Mouse (Mus musculus): ENCODE data around the gene Dtd1. TPM values are rescaled to one million over a fixed set of nuclear protein-coding genes. Genes with fewer than 3 reads are reported as not detected.
A peak's percentile ranks its signal among the peaks of the same experiment; 100 is the strongest.

Gene Dtd1
- total RNA-seq (2012; rRNA removed) (28.8 and 32.5 TPM in 2 replicates), polyA plus RNA-seq (2012; ENCODE audit: insufficient read depth in 1 of 2, insufficient read length in 2 of 2, low read depth in 1 of 2, low replicate concordance in 2 of 2, missing spikeins in 1 of 2) (10 to 100 TPM in 1 of 2 experiments, not detected in 1; 36.0 TPM)

DNA sequence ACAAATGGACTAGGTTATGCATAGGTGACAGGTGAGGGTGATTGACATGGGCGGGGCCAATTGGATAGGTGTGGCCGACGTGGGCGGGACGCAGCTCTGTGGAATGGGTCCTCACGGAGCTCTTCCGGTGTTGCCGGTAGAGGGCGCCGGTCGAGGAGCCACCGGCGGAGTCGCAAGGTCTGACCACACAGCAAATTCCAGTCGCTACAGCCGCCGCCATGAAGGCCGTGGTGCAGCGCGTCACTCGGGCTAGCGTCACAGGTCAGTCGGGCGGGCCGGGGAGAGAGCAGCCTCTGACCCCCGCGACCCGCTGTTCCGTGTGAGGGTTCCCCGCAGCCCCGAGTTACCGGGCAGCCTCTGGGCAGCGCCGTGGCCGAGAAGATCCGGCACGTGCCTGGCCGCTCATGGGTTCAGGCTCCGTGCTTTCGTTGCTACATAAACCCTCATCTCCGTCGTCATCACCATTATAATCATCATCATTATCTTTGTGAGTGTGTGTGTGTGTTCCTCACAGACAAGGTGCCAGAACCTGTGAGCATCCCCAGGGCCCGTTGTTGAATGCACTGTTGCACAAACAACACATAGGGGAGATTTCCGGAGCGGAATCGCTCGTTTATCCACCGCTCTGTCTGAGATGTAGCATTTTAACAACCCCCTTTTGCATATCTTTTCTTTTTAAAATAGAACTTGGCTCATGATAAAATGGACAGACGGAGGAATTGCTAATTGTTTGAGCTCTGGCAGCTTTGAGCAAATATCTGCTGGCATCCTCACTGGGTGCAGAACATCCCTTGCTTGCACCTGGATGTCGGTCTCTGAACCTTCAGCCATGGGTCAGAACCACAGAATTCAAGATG is at the start of gene Dtd1:
Dtd1 (plus strand) TSS at position 67 of the 857 bp plus-strand sequence.
- Histone ChIP-seq H3K4me3 (ENCODE audit: control insufficient read depth in 1 of 2, insufficient read depth in 1 of 2, low read depth in 2 of 2, low read length in 2 of 2) (peak within 1 kb of the TSS; percentile 94 to 95), H3K9me3 (replicated peaks; ENCODE audit: insufficient read depth, low read length) (no peaks in the 10 kb centered on the region), H3K9ac (ENCODE audit: control insufficient read depth, low read depth, low read length, poor library complexity, severe bottlenecking) (peak within 1 kb of the TSS; percentile 97), H3K27ac (ENCODE audit: control insufficient read depth, low read depth, low read length) (peak within 1 kb of the TSS; percentile 58), H3K4me1 (ENCODE audit: control insufficient read depth in 1 of 2, insufficient read depth in 2 of 2, low read length in 2 of 2) (peaks cover 0 to 3% of the 10 kb centered on the region in 2 experiments; a peak in 2 of 4 replicates), H3K79me2 (ENCODE audit: control insufficient read depth, insufficient read depth, low read length, poor library complexity) (peaks cover 1% of the 10 kb centered on the region; the same call in 1 of the 2 replicates), H3K27me3 (ENCODE audit: control insufficient read depth in 1 of 2, insufficient read depth in 2 of 2, low read length in 2 of 2) (no peaks in the 10 kb centered on the region), H3K36me3 (ENCODE audit: control insufficient read depth in 1 of 2, insufficient read depth in 2 of 2, low read length in 2 of 2) (peaks cover 0 to 5% of the 10 kb centered on the region in 2 experiments; a peak in 2 of 4 replicates)
- DNase-seq (ENCODE audit: low read depth, low spot score) = peak; percentile 91
- peak; percentile 80; the same call in 1 of the 2 replicates for TF ChIP-seq MXI1 (IDR thresholded peaks at IDR 0.05; ENCODE audit: low read depth, low read length)
- no peak for TF ChIP-seq ZC3H11A (IDR thresholded peaks at IDR 0.05; ENCODE audit: low read depth, low read length)
- peak; percentile 48 for TF ChIP-seq SIN3A (IDR thresholded peaks at IDR 0.05; ENCODE audit: low read length)
- no peak for TF ChIP-seq KAT2A (conservative IDR thresholded peaks at IDR 0.05; ENCODE audit: low read depth, low read length)
- peak; percentile 93 for TF ChIP-seq BHLHE40 (IDR thresholded peaks at IDR 0.05; ENCODE audit: borderline replicate concordance, low read depth, low read length)
- TF ChIP-seq POLR2A (IDR thresholded peaks at IDR 0.05; ENCODE audit: control insufficient read depth in 1 of 2, insufficient read depth in 1 of 2, low read depth in 1 of 2, low read length in 2 of 2, poor library complexity in 1 of 2) = peak; percentile 82 to 84
- peak; percentile 75 for TF ChIP-seq NELFE (IDR thresholded peaks at IDR 0.05; ENCODE audit: low read depth, low read length)
- peak; percentile 89 for TF ChIP-seq MYC (IDR thresholded peaks at IDR 0.05; ENCODE audit: low read depth, low read length)
- TF ChIP-seq ELF1 (IDR thresholded peaks at IDR 0.05; ENCODE audit: low read depth, low read length) = peak; percentile 75
- no peak for TF ChIP-seq ZKSCAN1 (IDR thresholded peaks at IDR 0.05; ENCODE audit: low read depth, low read length)
- TF ChIP-seq ZNF384 (IDR thresholded peaks at IDR 0.05; ENCODE audit: low read depth, low read length) = no peak
- peak; percentile 56 for TF ChIP-seq USF1 (IDR thresholded peaks at IDR 0.05; ENCODE audit: low read depth, low read length)
- no peak for TF ChIP-seq RCOR1 (IDR thresholded peaks at IDR 0.05; ENCODE audit: low read depth, low read length)
- TF ChIP-seq TAL1 (IDR thresholded peaks at IDR 0.05; ENCODE audit: low read length) = no peak
- no peak for TF ChIP-seq ETS1 (IDR thresholded peaks at IDR 0.05; ENCODE audit: low read depth, low read length)
- no peak for TF ChIP-seq CHD2 (IDR thresholded peaks at IDR 0.05; ENCODE audit: low read length)
- no peak for TF ChIP-seq USF2 (IDR thresholded peaks at IDR 0.05; ENCODE audit: borderline replicate concordance in 1 of 2, insufficient read depth in 1 of 2, low read depth in 1 of 2, low read length in 2 of 2)
- TF ChIP-seq MEF2A (IDR thresholded peaks at IDR 0.05; ENCODE audit: extremely low read depth, insufficient replicate concordance, low read depth, low read length, poor library complexity, severe bottlenecking) = no peak
- 0 out of 4 replicates have a peak, but pooled peaks of 1 of the 2 experiments have one; percentile 17 for TF ChIP-seq EP300 (IDR thresholded peaks at IDR 0.05; ENCODE audit: low read depth in 1 of 2, low read length in 2 of 2)
- no peak for TF ChIP-seq GATA1 (IDR thresholded peaks at IDR 0.05; ENCODE audit: low read depth, low read length)
- no peak; the same call in 1 of the 2 replicates for TF ChIP-seq POLR2AphosphoS5 (IDR thresholded peaks at IDR 0.05; ENCODE audit: borderline replicate concordance, low read depth, low read length)
- TF ChIP-seq ZMIZ1 (IDR thresholded peaks at IDR 0.05; ENCODE audit: low read depth, low read length) = peak; percentile 71; the same call in 1 of the 2 replicates
- TF ChIP-seq TCF12 (IDR thresholded peaks at IDR 0.05; ENCODE audit: low read depth, low read length) = peak; percentile 25; the same call in 1 of the 2 replicates
- TF ChIP-seq SMC3 (IDR thresholded peaks at IDR 0.05; ENCODE audit: low read depth, low read length) = peak; percentile 31; the same call in 1 of the 2 replicates
- TF ChIP-seq E2F4 (IDR thresholded peaks at IDR 0.05; ENCODE audit: borderline replicate concordance, low read depth, low read length) = no peak
- TF ChIP-seq JUND (IDR thresholded peaks at IDR 0.05; ENCODE audit: low read depth, low read length) = no peak
- TF ChIP-seq POLR2AphosphoS2 (IDR thresholded peaks at IDR 0.05; ENCODE audit: low read length) = peak; percentile 57; the same call in 1 of the 2 replicates
- TF ChIP-seq TBP (IDR thresholded peaks at IDR 0.05; ENCODE audit: low read depth, low read length) = peak; percentile 42; the same call in 1 of the 2 replicates
- TF ChIP-seq MAX (IDR thresholded peaks at IDR 0.05; ENCODE audit: low read length) = peak; percentile 81
- peak; percentile 69 for TF ChIP-seq HCFC1 (IDR thresholded peaks at IDR 0.05; ENCODE audit: low read depth, low read length)
- TF ChIP-seq CTCF (IDR thresholded peaks at IDR 0.05 in 2 of 3, conservative IDR thresholded peaks at IDR 0.05 in 1 of 3; ENCODE audit: control insufficient read depth in 1 of 3, insufficient read depth in 1 of 3, low read depth in 2 of 3, low read length in 3 of 3, poor library complexity in 1 of 3, severe bottlenecking in 1 of 3) = peak; percentile 51 to 85 (median 73); a peak in 5 of 6 replicates
- no peak for TF ChIP-seq MAFK (IDR thresholded peaks at IDR 0.05; ENCODE audit: borderline replicate concordance, low read depth, low read length)
- TF ChIP-seq NRF1 (IDR thresholded peaks at IDR 0.05; ENCODE audit: insufficient read depth, low read depth, low read length, poor library complexity, severe bottlenecking) = 0 out of 2 replicates have a peak, but pooled peaks have one; percentile 7
- no peak for TF ChIP-seq MYB (IDR thresholded peaks at IDR 0.05; ENCODE audit: low read depth, low read length)

Data from MEL (cell line).